Mouse (Mus musculus): ENCODE measurements around the gene Olfr317. TPM values are rescaled to one million over a fixed set of nuclear protein-coding genes. Genes with fewer than 3 reads are reported as not detected.
"Not testable (repeated sequence)": the region's sequence is repeated elsewhere in the genome, so short reads cannot be mapped to it uniquely, and the experiment has no call there.

The Olfr317 gene
- polyA plus RNA-seq, 1 experiment from 2014 or later, result 0.26 TPM

DNA sequence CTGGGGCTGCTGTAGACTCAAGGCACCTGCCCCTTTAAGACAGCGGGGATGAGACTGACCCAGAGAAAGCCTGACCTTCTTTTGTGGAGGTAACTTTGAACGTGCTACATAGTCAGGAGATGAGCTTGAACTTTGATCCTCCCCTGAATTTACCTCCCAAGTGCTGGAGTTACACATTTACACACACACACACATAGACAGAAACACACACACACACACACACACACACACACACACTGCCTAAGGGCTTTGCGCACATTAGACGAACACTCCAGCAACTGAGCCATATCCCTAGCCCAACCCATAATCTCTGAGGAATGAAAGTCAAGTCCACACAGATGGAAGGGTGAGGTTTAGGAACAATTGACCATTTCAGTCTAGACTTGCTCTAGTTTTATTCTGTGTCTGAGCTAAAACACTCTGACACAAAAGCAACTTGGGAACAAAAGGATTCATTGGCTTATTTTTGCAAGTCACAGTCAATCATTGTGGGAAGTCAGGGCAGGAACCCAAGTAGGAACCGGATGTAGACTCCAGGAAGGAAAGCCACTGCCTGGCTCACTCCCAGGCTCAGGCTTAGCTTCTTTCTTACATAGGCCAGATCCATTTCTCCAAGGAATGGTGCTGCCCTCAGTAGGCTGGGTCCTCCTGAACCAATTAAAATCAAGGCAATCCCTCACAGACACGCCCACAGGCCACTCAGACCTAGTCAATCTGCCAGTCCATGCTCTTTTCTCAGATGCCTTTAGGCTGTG is 10.9 kb downstream of the Olfr317 start:
- WGBS, result 84% methylated on average over 6 of the region's 6 CpGs
- H3K36me3 ChIP-seq (ENCODE audit: control insufficient read depth, insufficient read depth, low read length); H3K27me3 ChIP-seq (replicated peaks; ENCODE audit: control insufficient read depth, insufficient read depth, low read length); H3K27ac ChIP-seq (ENCODE audit: low read depth, low read length); H3K9ac ChIP-seq (ENCODE audit: low read depth, low read length); ATAC-seq; H3K4me1 ChIP-seq (ENCODE audit: control insufficient read depth, insufficient read depth, low read depth, low read length); H3K4me3 ChIP-seq (ENCODE audit: low read length); H3K9me3 ChIP-seq (ENCODE audit: control insufficient read depth, low read length); H3K4me2 ChIP-seq (ENCODE audit: low read length): not testable (repeated sequence)

DNA sequence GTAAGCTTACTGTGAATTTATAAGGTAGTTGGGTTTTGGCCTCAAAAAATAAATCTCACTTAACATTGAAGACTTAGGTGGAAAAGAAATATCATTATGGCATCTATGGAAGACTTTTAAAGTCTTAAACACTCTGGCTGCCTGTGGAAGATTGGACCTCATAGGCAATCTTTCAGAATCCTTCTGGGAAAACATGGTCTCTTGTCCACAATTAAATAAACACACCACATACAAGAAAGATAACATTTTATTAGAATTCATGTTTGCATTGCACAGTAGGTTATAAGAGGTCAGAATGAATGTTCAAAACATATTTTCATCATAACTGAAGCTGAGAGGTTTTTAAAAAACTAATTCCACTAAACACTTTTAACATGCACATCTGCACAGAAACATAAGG is 15.1 kb downstream of the Olfr317 start, which contains the start of gene Olfr318:
Gene Olfr318 (minus strand): TSS at position 101 of the 400 bp plus-strand sequence.
- Histone ChIP-seq H3K4me2 (ENCODE audit: low read length) (no peak within 1 kb of the TSS), H3K36me3 (ENCODE audit: control insufficient read depth, insufficient read depth, low read length) (no peaks in the 10 kb centered on the region), H3K9me3 (ENCODE audit: control insufficient read depth, low read length) (no peaks in the 10 kb centered on the region), H3K27ac (ENCODE audit: low read depth, low read length) (no peak within 1 kb of the TSS), H3K27me3 (replicated peaks; ENCODE audit: control insufficient read depth, insufficient read depth, low read length) (no peaks in the 10 kb centered on the region), H3K4me1 (ENCODE audit: control insufficient read depth, insufficient read depth, low read depth, low read length) (no peaks in the 10 kb centered on the region), H3K4me3 (ENCODE audit: low read length) (no peak within 1 kb of the TSS), H3K9ac (ENCODE audit: low read depth, low read length) (no peak within 1 kb of the TSS)
- ATAC-seq, result no peak

DNA sequence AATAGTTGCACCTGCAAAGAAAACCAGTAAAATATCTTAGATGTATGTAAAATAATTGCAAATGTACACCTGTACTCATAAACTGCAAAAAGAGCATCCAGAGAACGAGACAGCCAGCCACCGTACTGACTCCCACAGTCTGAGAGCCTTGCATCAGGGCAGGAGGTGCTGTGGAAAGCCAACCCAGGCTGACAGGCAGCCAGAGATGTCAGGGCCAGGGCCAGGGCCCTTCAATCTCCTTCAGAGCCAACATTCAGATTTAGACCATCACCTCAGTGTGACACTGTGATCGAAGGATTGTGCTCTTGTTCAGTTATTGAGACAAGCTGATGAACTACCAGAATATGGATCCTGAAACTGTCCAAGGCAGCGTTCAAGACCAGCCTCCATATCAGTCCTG is 19.3 kb downstream of the Olfr317 start:
- WGBS, result 84% methylated on average over 4 of the region's 4 CpGs
- no peak overlapping the region for H3K4me3 ChIP-seq (ENCODE audit: low read length)
- no peak overlapping the region for H3K4me2 ChIP-seq (ENCODE audit: low read length)
- ATAC-seq, result no peak
- no peaks in the 10 kb centered on the region for H3K36me3 ChIP-seq (ENCODE audit: control insufficient read depth, insufficient read depth, low read length)
- no peaks in the 10 kb centered on the region for H3K4me1 ChIP-seq (ENCODE audit: control insufficient read depth, insufficient read depth, low read depth, low read length)
- H3K27ac ChIP-seq (ENCODE audit: low read depth, low read length), result no peak overlapping the region
- no peak overlapping the region for H3K9ac ChIP-seq (ENCODE audit: low read depth, low read length)
- H3K27me3 ChIP-seq (replicated peaks; ENCODE audit: control insufficient read depth, insufficient read depth, low read length), result no peaks in the 10 kb centered on the region
- H3K9me3 ChIP-seq (ENCODE audit: control insufficient read depth, low read length), result no peaks in the 10 kb centered on the region

DNA sequence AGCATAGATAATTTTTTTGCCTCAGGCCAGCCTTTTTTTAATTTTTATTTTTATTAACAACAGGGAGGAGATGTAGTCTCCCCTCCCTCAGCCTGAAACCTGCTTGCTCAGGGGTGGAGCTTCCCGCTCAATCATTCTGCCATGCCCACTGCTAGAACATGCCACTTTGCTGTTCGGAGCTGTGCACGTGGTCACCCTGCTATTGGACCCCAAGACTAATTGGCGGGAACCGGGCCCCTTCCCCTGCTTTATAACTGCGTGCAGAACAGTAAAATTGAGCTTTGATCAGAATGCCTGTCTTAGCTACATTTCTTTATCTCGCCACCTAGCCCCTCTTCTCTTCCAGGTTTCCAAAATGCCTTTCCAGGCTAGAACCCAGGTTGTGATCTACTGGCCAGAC is 21.3 kb downstream of the Olfr317 start:
- not testable (repeated sequence) for H3K27me3 ChIP-seq (replicated peaks; ENCODE audit: control insufficient read depth, insufficient read depth, low read length); H3K9me3 ChIP-seq (ENCODE audit: control insufficient read depth, low read length); H3K9ac ChIP-seq (ENCODE audit: low read depth, low read length); H3K4me1 ChIP-seq (ENCODE audit: control insufficient read depth, insufficient read depth, low read depth, low read length); ATAC-seq; H3K4me2 ChIP-seq (ENCODE audit: low read length); H3K36me3 ChIP-seq (ENCODE audit: control insufficient read depth, insufficient read depth, low read length); H3K4me3 ChIP-seq (ENCODE audit: low read length); H3K27ac ChIP-seq (ENCODE audit: low read depth, low read length)
- 92% methylated on average over 7 of the region's 7 CpGs for WGBS

DNA sequence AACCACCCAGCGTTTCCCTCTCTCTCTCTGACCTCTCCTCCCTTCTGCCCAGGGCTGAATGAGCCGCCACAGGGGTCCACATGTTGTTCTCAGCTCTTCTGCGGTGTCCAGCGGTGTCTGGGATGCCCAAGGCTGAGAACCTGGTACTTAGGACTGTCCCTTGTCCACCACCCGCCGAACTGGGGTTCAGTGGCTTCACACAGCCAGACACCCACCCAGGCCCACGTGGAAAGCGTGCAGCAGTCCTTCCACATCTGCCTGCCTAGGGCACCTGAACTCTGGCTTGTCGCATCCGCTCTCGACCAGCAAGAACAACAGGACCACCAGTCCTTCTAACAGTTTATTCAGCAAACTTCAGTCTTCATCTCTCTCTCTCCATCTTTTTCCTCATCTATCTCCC is 29.9 kb downstream of the Olfr317 start:
- Histone ChIP-seq H3K4me1 (ENCODE audit: control insufficient read depth, insufficient read depth, low read depth, low read length) (no peaks in the 10 kb centered on the region), H3K27me3 (replicated peaks; ENCODE audit: control insufficient read depth, insufficient read depth, low read length) (no peaks in the 10 kb centered on the region)
- WGBS, result 81% methylated on average over 11 of the region's 11 CpGs

DNA sequence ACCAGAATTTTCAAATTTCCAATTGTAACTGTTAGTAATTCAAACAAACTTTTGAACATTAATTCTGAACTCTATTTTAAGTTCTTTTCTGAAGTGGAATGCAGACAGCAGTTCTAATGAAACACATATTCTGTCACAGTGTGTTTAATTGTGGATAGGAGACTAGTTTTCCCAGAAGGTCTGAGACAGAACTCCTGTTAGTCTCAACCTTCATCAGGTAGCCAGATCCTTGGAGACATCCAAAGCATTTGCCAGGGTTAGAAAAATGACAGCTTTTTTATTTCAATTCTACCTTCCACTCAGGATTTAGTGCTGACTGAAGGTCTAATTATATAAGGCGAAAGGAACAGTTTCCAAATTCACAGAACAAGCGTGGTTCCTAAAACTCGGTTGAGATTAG is 40.1 kb downstream of the Olfr317 start, which contains the start of gene Olfr319:
Gene Olfr319 (plus strand): TSS at position 301 of the 400 bp plus-strand sequence.
- 91% methylated on average over 3 of the region's 3 CpGs for WGBS
- Histone ChIP-seq H3K27me3 (replicated peaks; ENCODE audit: control insufficient read depth, insufficient read depth, low read length) (no peaks in the 10 kb centered on the region), H3K4me3 (ENCODE audit: low read length) (no peak within 1 kb of the TSS), H3K36me3 (ENCODE audit: control insufficient read depth, insufficient read depth, low read length) (no peaks in the 10 kb centered on the region), H3K9me3 (ENCODE audit: control insufficient read depth, low read length) (peaks cover 3% of the 10 kb centered on the region; the same call in 1 of the 2 replicates), H3K4me2 (ENCODE audit: low read length) (no peak within 1 kb of the TSS), H3K27ac (ENCODE audit: low read depth, low read length) (no peak within 1 kb of the TSS), H3K9ac (ENCODE audit: low read depth, low read length) (no peak within 1 kb of the TSS), H3K4me1 (ENCODE audit: control insufficient read depth, insufficient read depth, low read depth, low read length) (no peaks in the 10 kb centered on the region)
- no peak for ATAC-seq

More for the DNA sequence above, 29.9 kb downstream of the Olfr317 start:
- no peak for ATAC-seq
- Histone ChIP-seq H3K4me2 (ENCODE audit: low read length) (no peak overlapping the region), H3K27ac (ENCODE audit: low read depth, low read length) (no peak overlapping the region), H3K9me3 (ENCODE audit: control insufficient read depth, low read length) (no peaks in the 10 kb centered on the region), H3K4me3 (ENCODE audit: low read length) (no peak overlapping the region), H3K9ac (ENCODE audit: low read depth, low read length) (no peak overlapping the region), H3K36me3 (ENCODE audit: control insufficient read depth, insufficient read depth, low read length) (no peaks in the 10 kb centered on the region)

Other genes with a start within 250 kb of the Olfr317 start
- gene Olfr332, start 246.7 kb downstream of the Olfr317 start, polyA plus RNA-seq (2015; fragmentation: Nextera tagmentation; extraction: Ambion mirVana), result not detected in 2 replicates
- not detected in 2 replicates for gene Olfr331, start 236.6 kb downstream of the Olfr317 start, polyA plus RNA-seq (2015; fragmentation: Nextera tagmentation; extraction: Ambion mirVana)
- not detected in 2 replicates for gene Olfr330, start 204.4 kb downstream of the Olfr317 start, polyA plus RNA-seq (2015; fragmentation: Nextera tagmentation; extraction: Ambion mirVana)
- gene Olfr329-ps, start 192.8 kb downstream of the Olfr317 start, polyA plus RNA-seq (2015; fragmentation: Nextera tagmentation; extraction: Ambion mirVana), result not detected in 2 replicates
- gene Olfr328, start 183.6 kb downstream of the Olfr317 start, polyA plus RNA-seq (2015; fragmentation: Nextera tagmentation; extraction: Ambion mirVana), result 0.07 TPM in 1 of 2 replicates, not detected in the other
- gene Olfr224, start 168.7 kb downstream of the Olfr317 start, polyA plus RNA-seq (2015; fragmentation: Nextera tagmentation; extraction: Ambion mirVana), result 0.15 and 0.17 TPM in 2 replicates
- not detected in 2 replicates for gene Olfr325, start 161.5 kb downstream of the Olfr317 start, polyA plus RNA-seq (2015; fragmentation: Nextera tagmentation; extraction: Ambion mirVana)
- 0.08 and 0.30 TPM in 2 replicates for gene Olfr324, start 144.1 kb downstream of the Olfr317 start, polyA plus RNA-seq (2015; fragmentation: Nextera tagmentation; extraction: Ambion mirVana)
- gene 2210407C18Rik, start 123.1 kb downstream of the Olfr317 start, polyA plus RNA-seq (2015; fragmentation: Nextera tagmentation; extraction: Ambion mirVana), result not detected in 2 replicates
- gene Olfr323, start 108.7 kb downstream of the Olfr317 start, polyA plus RNA-seq (2015; fragmentation: Nextera tagmentation; extraction: Ambion mirVana), result not detected in 2 replicates
- gene Trim58, start 98.7 kb downstream of the Olfr317 start, polyA plus RNA-seq (2015; fragmentation: Nextera tagmentation; extraction: Ambion mirVana), result 0.20 and 0.25 TPM in 2 replicates
- not detected in 2 replicates for gene Olfr322, start 80.4 kb downstream of the Olfr317 start, polyA plus RNA-seq (2015; fragmentation: Nextera tagmentation; extraction: Ambion mirVana)
- not detected in 2 replicates for gene Olfr320, start 58.1 kb downstream of the Olfr317 start, polyA plus RNA-seq (2015; fragmentation: Nextera tagmentation; extraction: Ambion mirVana)
- gene Olfr319, start 40.0 kb downstream of the Olfr317 start, polyA plus RNA-seq (2015; fragmentation: Nextera tagmentation; extraction: Ambion mirVana), result not detected in 2 replicates
- not detected in 2 replicates for gene Olfr318, start 15.2 kb downstream of the Olfr317 start, polyA plus RNA-seq (2015; fragmentation: Nextera tagmentation; extraction: Ambion mirVana)
- gene Olfr316, start 13.5 kb upstream of the Olfr317 start, polyA plus RNA-seq (2015; fragmentation: Nextera tagmentation; extraction: Ambion mirVana), result not detected in 2 replicates
- 0.10 TPM in 1 of 2 replicates, not detected in the other for gene Olfr315, start 34.0 kb upstream of the Olfr317 start, polyA plus RNA-seq (2015; fragmentation: Nextera tagmentation; extraction: Ambion mirVana)
- gene Olfr314, start 43.7 kb upstream of the Olfr317 start, polyA plus RNA-seq (2015; fragmentation: Nextera tagmentation; extraction: Ambion mirVana), result not detected in 2 replicates
- 10.0 and 11.0 TPM in 2 replicates for gene Fam183b, start 62.7 kb upstream of the Olfr317 start, polyA plus RNA-seq (2015; fragmentation: Nextera tagmentation; extraction: Ambion mirVana)
- not detected in 2 replicates for gene Olfr313, start 75.8 kb upstream of the Olfr317 start, polyA plus RNA-seq (2015; fragmentation: Nextera tagmentation; extraction: Ambion mirVana)
- gene Olfr312, start 90.0 kb upstream of the Olfr317 start, polyA plus RNA-seq (2015; fragmentation: Nextera tagmentation; extraction: Ambion mirVana), result not detected in 2 replicates
- gene Olfr311, start 100.0 kb upstream of the Olfr317 start, polyA plus RNA-seq (2015; fragmentation: Nextera tagmentation; extraction: Ambion mirVana), result not detected in 2 replicates
- 19.8 and 22.3 TPM in 2 replicates for gene Gm12258, start 107.9 kb upstream of the Olfr317 start, polyA plus RNA-seq (2015; fragmentation: Nextera tagmentation; extraction: Ambion mirVana)
- gene 2810021J22Rik, start 128.0 kb upstream of the Olfr317 start, polyA plus RNA-seq (2015; fragmentation: Nextera tagmentation; extraction: Ambion mirVana), result 10.8 and 13.8 TPM in 2 replicates
- gene Zfp39, start 165.0 kb upstream of the Olfr317 start, polyA plus RNA-seq (2015; fragmentation: Nextera tagmentation; extraction: Ambion mirVana), result 6.1 and 8.1 TPM in 2 replicates
- gene Btnl10, start 178.7 kb upstream of the Olfr317 start, polyA plus RNA-seq (2015; fragmentation: Nextera tagmentation; extraction: Ambion mirVana), result not detected in 2 replicates
- gene Rnf187, start 199.7 kb upstream of the Olfr317 start, polyA plus RNA-seq (2015; fragmentation: Nextera tagmentation; extraction: Ambion mirVana), result 563 and 570 TPM in 2 replicates
- 249 and 250 TPM in 2 replicates for gene Hist3h2ba, start 209.7 kb upstream of the Olfr317 start, polyA plus RNA-seq (2015; fragmentation: Nextera tagmentation; extraction: Ambion mirVana)
- 85.3 and 89.6 TPM in 2 replicates for gene Hist3h2a, start 215.5 kb upstream of the Olfr317 start, polyA plus RNA-seq (2015; fragmentation: Nextera tagmentation; extraction: Ambion mirVana)
- gene Trim17, start 215.5 kb upstream of the Olfr317 start, polyA plus RNA-seq (2015; fragmentation: Nextera tagmentation; extraction: Ambion mirVana), result 1.1 and 1.8 TPM in 2 replicates
- 20.7 and 21.4 TPM in 2 replicates for gene Trim11, start 238.9 kb upstream of the Olfr317 start, polyA plus RNA-seq (2015; fragmentation: Nextera tagmentation; extraction: Ambion mirVana)